Mouse (Mus musculus): ENCODE measurements around the gene Pitpnm2.

DNA sequence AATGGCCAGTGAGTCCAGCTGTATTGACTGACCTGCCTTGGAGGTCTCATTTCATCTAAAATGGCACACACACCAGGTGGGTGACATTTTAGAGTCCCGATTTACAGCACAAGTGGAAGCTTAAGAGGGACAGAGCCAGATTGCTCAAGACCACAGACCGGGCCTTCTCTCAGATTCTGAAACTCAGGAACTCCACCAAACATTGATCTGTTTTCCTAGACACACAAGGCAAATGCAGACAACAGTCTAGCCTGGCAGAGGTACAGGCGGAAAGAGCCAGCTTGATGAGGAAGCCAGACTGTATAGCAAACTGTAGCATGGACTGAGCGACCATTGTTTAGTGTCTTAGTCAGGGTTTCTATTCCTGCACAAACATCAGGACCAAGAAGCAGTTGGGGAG lies 46.3 kb downstream of the Pitpnm2 start:
- TF ChIP-seq CTCF (IDR thresholded peaks at IDR 0.05) = no peak
- no peak for TF ChIP-seq POLR2A (IDR thresholded peaks at IDR 0.05; ENCODE audit: insufficient read depth, low read depth, low read length)
- TF ChIP-seq EP300 (IDR thresholded peaks at IDR 0.05; ENCODE audit: insufficient read depth, low read depth, low read length) = no peak
